Mouse (Mus musculus): Measurements from ENCODE around the gene Ndel1.

Gene Ndel1

GRCm38 (mm10) chr11:68871748-68872147 lies at the start of gene Ndel1:
Ndel1 (minus strand) TSS chr11:68871858.
- no peak for DNase-seq

- DNase-seq: no peak
Measured at GRCm38 (mm10) chr11:68914566-68914965, 42.9 kb upstream of the Ndel1 start.

- DNase-seq: no peak
Measured at GRCm38 (mm10) chr11:68911531-68912177, 40.0 kb upstream of the Ndel1 start.

- no peak for DNase-seq
Measured at GRCm38 (mm10) chr11:68908846-68909503, 37.3 kb upstream of the Ndel1 start.

- DNase-seq: no peak
Measured at GRCm38 (mm10) chr11:68907251-68907650, 35.6 kb upstream of the Ndel1 start.

- no peak for DNase-seq
Measured at GRCm38 (mm10) chr11:68906461-68906790, 34.8 kb upstream of the Ndel1 start.

GRCm38 (mm10) chr11:68905665-68906460 lies 34.2 kb upstream of the Ndel1 start:
- no peak for DNase-seq

GRCm38 (mm10) chr11:68905138-68905531 lies 33.5 kb upstream of the Ndel1 start:
- DNase-seq: no peak

GRCm38 (mm10) chr11:68904375-68905137 lies 32.9 kb upstream of the Ndel1 start:
- DNase-seq: peak; percentile 47 to 62

- DNase-seq: no peak
Measured at GRCm38 (mm10) chr11:68903775-68904174, 32.1 kb upstream of the Ndel1 start.

- no peak for DNase-seq
Measured at GRCm38 (mm10) chr11:68902823-68903222, 31.2 kb upstream of the Ndel1 start.

- no peak for DNase-seq
Measured at GRCm38 (mm10) chr11:68902367-68902766, 30.7 kb upstream of the Ndel1 start.

GRCm38 (mm10) chr11:68902047-68902364 lies 30.3 kb upstream of the Ndel1 start:
- DNase-seq: no peak

- peak; percentile 97 to 98 for DNase-seq
Measured at GRCm38 (mm10) chr11:68901351-68902046, 29.8 kb upstream of the Ndel1 start, which contains the start of gene Rpl26. Rpl26 (plus strand) TSS chr11:68901583.

GRCm38 (mm10) chr11:68900519-68901350 lies 29.1 kb upstream of the Ndel1 start:
- no peak for DNase-seq

- no peak for DNase-seq
Measured at GRCm38 (mm10) chr11:68899815-68900214, 28.2 kb upstream of the Ndel1 start.

GRCm38 (mm10) chr11:68898790-68899189 lies 27.1 kb upstream of the Ndel1 start:
- no peak for DNase-seq

- no peak for DNase-seq
Measured at GRCm38 (mm10) chr11:68897838-68898237, 26.2 kb upstream of the Ndel1 start.

- DNase-seq: peak; percentile 50 to 52
Measured at GRCm38 (mm10) chr11:68897120-68897519, 25.5 kb upstream of the Ndel1 start.

GRCm38 (mm10) chr11:68896247-68896646 lies 24.6 kb upstream of the Ndel1 start:
- DNase-seq: no peak

GRCm38 (mm10) chr11:68893911-68894464 lies 22.3 kb upstream of the Ndel1 start:
- no peak for DNase-seq

All from thymus, postnatal 36 days (tissue).